Mouse (Mus musculus) thymus, adult 2 months (tissue): ENCODE measurements around the gene Tctn3.

Experiments
- CTCF ChIP-seq: fragments of 200-500 bp; IDR thresholded peaks from 2 replicates; pipeline ENCODE4 v1.5.1; 2012; ENCODE audit warnings: mild to moderate bottlenecking, control low read depth, low read length, moderate library complexity, borderline replicate concordance; ENCODE audit not compliant: control insufficient read depth, poor library complexity, insufficient read depth; ENCODE audit errors: extremely low read depth
- POLR2A ChIP-seq: fragments of 200-500 bp; IDR thresholded peaks from 2 replicates; pipeline ENCODE4 v1.6.1; 2012; ENCODE audit warnings: mild to moderate bottlenecking, low read length, control low read depth, moderate library complexity; ENCODE audit not compliant: control insufficient read depth, poor library complexity, insufficient read depth; ENCODE audit errors: extremely low read depth

GRCm38 (mm10) chr19:40556029-40556428, 56.0 kb downstream of the Tctn3 start:
- TF ChIP-seq CTCF (no peak), POLR2A (no peak)
